Mouse (Mus musculus) kidney, embryonic 16.5 days (tissue): ENCODE results near the gene Grin3b. TPM values are rescaled to one million over a fixed set of nuclear protein-coding genes. Genes with fewer than 3 reads are reported as not detected.

Source experiments
- ATAC-seq: fragments of 200-750 bp; cut with Nextera tagmentation; 2 replicates; pipeline ENCODE4 v1.8.0; 2017; ENCODE audit warnings: moderate TSS enrichment; ENCODE audit not compliant: low FRiP score, low TSS enrichment
- H3K27ac ChIP-seq: fragments of 300-500 bp; sonication (generic); 2 replicates; pipeline ENCODE4 v1.5.1; 2014; ENCODE audit warnings: low read length
- H3K27me3 ChIP-seq: fragments of 300-500 bp; sonication (generic); 2 replicates; pipeline ENCODE4 v1.6.1; 2014; ENCODE audit warnings: low read length, control low read depth, mixed read lengths; ENCODE audit not compliant: insufficient read depth
- H3K36me3 ChIP-seq: fragments of 300-500 bp; sonication (generic); 2 replicates; pipeline ENCODE4 v1.6.1; 2014; ENCODE audit warnings: low read length, control low read depth, mixed read lengths; ENCODE audit not compliant: insufficient read depth
- H3K4me1 ChIP-seq: fragments of 300-500 bp; sonication (generic); 2 replicates; pipeline ENCODE4 v1.6.1; 2014; ENCODE audit warnings: low read length, control low read depth, mixed read lengths; ENCODE audit not compliant: insufficient read depth
- H3K4me2 ChIP-seq: fragments of 300-500 bp; sonication (generic); replicated peaks from 2 replicates; pipeline ENCODE4 v1.6.1; 2014; ENCODE audit warnings: low read depth, low read length
- H3K4me3 ChIP-seq: fragments of 300-500 bp; sonication (generic); 2 replicates; pipeline ENCODE4 v1.5.1; 2014; ENCODE audit warnings: mild to moderate bottlenecking, low read length
- H3K9ac ChIP-seq: fragments of 300-500 bp; sonication (generic); replicated peaks from 2 replicates; pipeline ENCODE4 v1.6.1; 2014; ENCODE audit warnings: low read length
- H3K9me3 ChIP-seq: fragments of 300-500 bp; sonication (generic); 2 replicates; pipeline ENCODE4 v1.6.1; 2016; ENCODE audit warnings: low read length, control low read depth
- WGBS: fragments of 180-500 bp; shearing (Covaris S2); extraction: QIAGEN DNeasy Blood & Tissue Kit; methylation state at CpG from one replicate; pipeline ENCODE4 v1.1.7; 2014; 5-methylcytosine and 5-hydroxymethylcytosine counted together
- polyA plus RNA-seq: library from polyadenylated mRNA; unstranded; fragments of >200 nt; fragmentation: Nextera tagmentation; extraction: Ambion mirVana; gene quantifications from 2 replicates; pipeline ENCODE4 v1.2.1, GENCODE M21; 2015

The Grin3b gene
- polyA plus RNA-seq, 1 experiment from 2014 or later, result 0.54 TPM

DNA sequence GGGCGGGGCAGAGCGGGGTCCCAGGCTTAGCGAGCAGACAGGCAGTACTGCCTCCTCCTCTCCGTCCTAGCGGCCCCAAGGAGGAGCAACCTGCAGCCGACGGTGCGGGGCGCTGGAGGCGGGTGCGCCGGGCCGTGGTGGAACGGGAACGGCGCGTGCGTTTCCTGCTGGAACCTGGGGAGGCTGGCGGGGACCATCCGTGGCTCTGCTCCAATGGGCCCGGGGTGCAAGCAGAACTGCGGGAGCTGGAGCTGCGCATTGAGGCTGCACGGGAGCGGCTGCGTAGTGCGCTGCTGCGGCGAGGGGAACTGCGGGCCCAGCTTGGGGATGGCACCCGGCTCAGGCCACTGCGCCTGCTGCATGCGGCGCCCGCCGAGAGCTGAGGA lies 6.2 kb downstream of the Grin3b start:
- Histone ChIP-seq H3K27ac (no peak overlapping the region), H3K4me1 (peaks cover 12% of the 10 kb centered on the region), H3K4me3 (no peak overlapping the region), H3K4me2 (no peak overlapping the region), H3K9me3 (peaks cover 12% of the 10 kb centered on the region), H3K27me3 (peaks cover 8% of the 10 kb centered on the region; the same call in 1 of the 2 replicates), H3K9ac (no peak overlapping the region), H3K36me3 (peaks cover 48% of the 10 kb centered on the region)
- no peak for ATAC-seq
- 72% methylated on average over 25 of the region's 36 CpGs for WGBS

DNA sequence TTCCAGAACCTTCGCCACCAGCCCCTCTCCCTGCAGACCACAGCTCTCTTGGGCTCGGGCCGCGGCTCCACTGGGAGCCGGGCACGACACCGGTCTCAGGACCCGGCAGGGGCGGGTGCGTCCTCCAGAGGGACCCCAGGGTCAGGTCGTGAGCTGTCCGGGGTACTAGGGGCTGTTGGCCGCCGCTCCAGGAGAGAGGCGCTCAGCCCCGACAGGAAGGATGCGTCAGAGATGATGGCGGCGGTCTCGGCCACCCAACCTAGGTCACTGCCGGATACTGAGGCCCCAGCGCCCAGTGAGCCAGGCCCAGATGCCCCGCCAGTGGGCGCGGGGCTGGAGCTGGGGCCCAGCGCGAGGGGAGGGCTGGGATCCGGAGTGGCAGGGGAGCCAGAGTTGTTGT lies 6.8 kb downstream of the Grin3b start:
- WGBS, result 81% methylated on average over 25 of the region's 28 CpGs
- H3K4me2 ChIP-seq, result no peak overlapping the region

DNA sequence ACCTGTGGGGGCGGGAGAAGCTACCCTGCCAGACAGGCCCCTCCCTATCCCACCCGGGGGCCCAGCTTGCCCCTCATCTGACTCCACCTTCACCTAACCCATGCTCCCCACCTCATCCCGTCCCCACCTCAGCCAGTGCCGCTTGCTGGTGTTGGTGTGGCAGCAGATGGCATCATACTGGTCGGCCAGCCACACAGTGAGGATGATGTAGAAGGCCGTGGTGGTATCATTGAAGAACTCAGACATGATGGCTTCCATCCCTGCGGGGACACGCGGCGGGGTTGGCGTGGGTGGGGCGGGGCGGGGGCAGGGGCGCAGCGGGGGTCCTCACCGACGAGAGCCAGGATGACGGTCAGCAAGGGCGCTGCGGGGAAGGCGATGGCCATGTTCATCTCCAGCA lies 7.5 kb downstream of the Grin3b start:
- Histone ChIP-seq H3K27ac (no peak overlapping the region), H3K27me3 (no peaks in the 10 kb centered on the region), H3K9ac (no peak overlapping the region), H3K4me2 (no peak overlapping the region), H3K9me3 (peaks cover 12% of the 10 kb centered on the region), H3K4me3 (no peak overlapping the region), H3K36me3 (peaks cover 48% of the 10 kb centered on the region), H3K4me1 (peaks cover 16% of the 10 kb centered on the region)
- ATAC-seq, result no peak
- WGBS, result 93% methylated on average over 21 of the region's 21 CpGs

More for the DNA sequence above, 6.8 kb downstream of the Grin3b start:
- ATAC-seq, result no peak
- Histone ChIP-seq H3K27ac (no peak overlapping the region), H3K4me3 (no peak overlapping the region), H3K9me3 (peaks cover 12% of the 10 kb centered on the region), H3K27me3 (0 out of 2 replicates have a peak, but pooled peaks cover 4% of the 10 kb centered on the region), H3K9ac (no peak overlapping the region), H3K36me3 (peaks cover 48% of the 10 kb centered on the region), H3K4me1 (peaks cover 14% of the 10 kb centered on the region)

DNA sequence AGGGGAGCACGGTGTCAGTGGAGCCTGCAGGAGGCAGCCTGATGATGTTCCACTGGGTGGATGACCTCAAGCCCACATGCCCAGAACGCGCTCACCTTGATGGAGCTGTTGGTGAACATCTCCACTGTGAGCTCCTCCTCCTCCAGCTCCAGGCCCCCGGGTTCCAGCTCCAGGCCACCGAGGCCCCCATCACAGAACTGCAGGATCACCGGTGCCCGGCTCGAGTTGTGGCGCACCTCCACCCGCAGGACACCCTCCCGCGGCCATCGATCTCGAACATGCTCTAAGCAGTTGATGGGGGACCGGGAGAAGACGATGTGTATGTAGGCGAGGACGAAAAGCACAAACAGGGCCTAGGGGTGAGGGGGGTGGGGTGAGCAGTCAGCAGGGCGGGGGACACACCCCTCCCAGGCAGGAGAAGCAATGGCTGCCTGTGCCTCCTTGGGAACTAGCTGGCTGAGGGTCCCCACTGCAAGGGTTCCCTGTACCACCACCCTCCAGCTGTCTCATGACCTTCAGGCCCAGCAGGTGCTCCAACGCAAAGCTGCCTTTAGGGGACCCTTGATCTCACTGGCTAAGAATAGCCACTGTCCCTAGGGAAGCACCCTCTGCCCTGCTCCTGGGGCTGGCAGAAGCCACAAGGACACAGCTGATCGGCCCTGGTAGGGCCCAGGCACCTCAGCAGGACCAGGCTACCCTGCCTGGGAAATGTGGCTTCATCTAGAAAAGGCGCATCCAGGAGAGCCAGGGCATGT lies 9.1 kb downstream of the Grin3b start:
- H3K27me3 ChIP-seq, result no peaks in the 10 kb centered on the region
- H3K36me3 ChIP-seq, result peaks cover 45% of the 10 kb centered on the region
- 94% methylated on average over 22 of the region's 22 CpGs for WGBS
- H3K4me2 ChIP-seq, result no peak overlapping the region
- peaks cover 21% of the 10 kb centered on the region for H3K4me1 ChIP-seq
- H3K4me3 ChIP-seq, result no peak overlapping the region
- no peak overlapping the region for H3K9ac ChIP-seq
- no peak for ATAC-seq
- peaks cover 12% of the 10 kb centered on the region for H3K9me3 ChIP-seq
- no peak overlapping the region for H3K27ac ChIP-seq

DNA sequence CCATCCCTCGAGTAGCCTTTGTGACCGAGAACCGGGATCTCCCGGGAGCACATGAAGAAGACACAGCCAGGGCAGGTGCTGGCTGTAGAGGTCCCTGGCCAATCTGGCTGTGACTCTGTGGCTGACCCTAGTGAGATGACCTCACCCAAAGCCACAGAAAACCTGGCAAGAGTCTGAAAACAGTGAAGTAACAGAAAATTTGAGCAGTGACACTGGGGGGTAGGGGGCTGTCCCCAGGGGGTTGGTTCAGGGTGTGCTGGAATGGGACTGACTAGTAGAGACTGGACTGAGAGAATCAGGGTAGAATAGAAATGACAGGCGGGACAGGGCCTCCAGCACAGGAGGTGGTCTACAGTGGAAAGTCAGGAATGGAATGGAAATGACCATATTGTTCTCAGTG lies 12.7 kb downstream of the Grin3b start:
- Histone ChIP-seq H3K36me3 (peaks cover 13% of the 10 kb centered on the region), H3K4me1 (peaks cover 45% of the 10 kb centered on the region), H3K27me3 (no peaks in the 10 kb centered on the region), H3K4me3 (peak overlapping the region; percentile 81), H3K9ac (peak overlapping the region; percentile 89), H3K9me3 (no peaks in the 10 kb centered on the region), H3K27ac (peak overlapping the region; percentile 96; the same call in 1 of the 2 replicates), H3K4me2 (peak overlapping the region; percentile 95)
- ATAC-seq, result no peak
- WGBS, result 72% methylated on average over 5 of the region's 5 CpGs

DNA sequence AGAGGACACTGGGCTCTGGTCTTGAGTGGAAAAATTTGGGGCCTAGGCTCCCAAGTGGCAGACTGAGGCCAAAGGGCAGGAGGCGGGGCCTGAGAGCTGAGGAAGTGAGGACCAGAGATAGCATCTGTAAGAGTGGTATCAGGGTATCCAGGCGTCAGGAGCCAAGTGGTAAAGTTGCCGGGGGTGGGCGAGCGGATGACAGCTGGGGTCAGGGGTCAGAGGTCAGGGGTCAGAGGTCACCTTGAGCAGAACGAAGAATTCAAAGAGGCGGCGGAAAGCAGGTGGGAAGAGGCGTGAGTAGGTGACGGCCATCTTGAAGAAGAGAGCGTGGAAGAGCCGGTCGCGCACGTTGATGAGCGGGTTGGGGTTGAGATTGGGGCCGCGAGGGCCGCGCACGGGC lies 13.2 kb downstream of the Grin3b start:
- Histone ChIP-seq H3K27ac (peak overlapping the region; percentile 96), H3K9ac (peak overlapping the region; percentile 89), H3K4me3 (peak overlapping the region; percentile 81), H3K36me3 (peaks cover 8% of the 10 kb centered on the region), H3K9me3 (no peaks in the 10 kb centered on the region), H3K4me1 (peaks cover 46% of the 10 kb centered on the region), H3K27me3 (no peaks in the 10 kb centered on the region), H3K4me2 (peak overlapping the region; percentile 95)
- no peak for ATAC-seq
- WGBS, result under 1% methylated on average over 20 of the region's 21 CpGs

DNA sequence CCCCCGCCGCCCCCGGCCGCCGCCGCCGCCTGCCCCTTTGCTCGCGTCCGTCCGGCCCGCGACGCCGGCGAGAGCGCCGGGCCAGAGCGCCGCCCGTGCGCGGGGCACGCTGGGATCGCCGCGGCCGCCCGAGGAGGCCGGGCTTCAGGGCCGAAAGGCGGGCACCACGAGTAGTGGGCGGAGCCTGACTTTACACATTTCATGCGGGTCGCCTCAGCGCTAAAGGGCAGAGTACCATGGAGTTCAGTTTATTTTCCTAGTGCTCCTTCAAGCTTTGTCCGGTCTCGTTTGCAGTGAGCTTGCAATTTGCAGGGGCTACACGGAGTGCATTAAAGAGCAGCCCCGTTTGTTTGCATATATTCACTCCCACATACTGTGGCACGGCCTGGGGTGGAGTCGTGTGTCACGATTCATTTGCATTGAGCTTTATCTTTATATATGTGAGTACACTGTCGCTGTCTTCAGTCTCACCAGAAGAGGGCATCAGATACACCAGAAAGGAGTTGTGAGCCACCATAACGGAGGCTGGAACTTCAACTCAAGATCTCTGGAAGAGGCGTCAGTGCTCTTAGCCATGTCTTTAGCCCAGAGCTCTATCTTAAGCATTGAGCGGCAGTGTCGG lies 13.8 kb downstream of the Grin3b start, which contains the start of gene Tmem259:
TSS of gene Tmem259 (minus strand) at position 136 of the 622 bp plus-strand sequence.
- Histone ChIP-seq H3K27me3 (no peaks in the 10 kb centered on the region), H3K4me1 (peaks cover 52% of the 10 kb centered on the region), H3K9ac (peak within 1 kb of the TSS; percentile 89), H3K9me3 (no peaks in the 10 kb centered on the region), H3K4me3 (peak within 1 kb of the TSS; percentile 81), H3K27ac (peak within 1 kb of the TSS; percentile 96), H3K4me2 (peak within 1 kb of the TSS; percentile 95), H3K36me3 (peaks cover 2% of the 10 kb centered on the region; the same call in 1 of the 2 replicates)
- WGBS, result 0% methylated on average over 46 of the region's 49 CpGs
- peak; percentile 80 for ATAC-seq

DNA sequence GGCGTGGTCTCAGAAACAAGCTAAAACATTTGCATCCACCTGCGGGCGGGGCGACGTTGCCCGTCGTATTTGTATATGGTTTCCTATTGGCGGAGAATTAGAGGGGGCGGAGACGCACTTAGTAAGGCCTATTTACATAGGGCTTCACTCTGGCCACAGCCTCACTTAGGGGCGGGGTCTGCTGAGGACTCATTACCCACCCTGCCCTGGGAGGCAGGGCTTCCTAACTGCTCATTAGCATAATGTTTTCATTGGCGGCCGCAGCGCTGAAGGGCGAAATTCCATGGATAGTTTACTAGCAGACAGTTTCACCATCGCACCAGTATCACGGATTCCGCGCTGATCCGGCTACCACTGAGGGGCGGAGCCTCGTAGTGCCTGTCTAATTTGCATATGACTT lies 14.4 kb downstream of the Grin3b start:
- H3K9ac ChIP-seq, result peak overlapping the region; percentile 89
- peak overlapping the region; percentile 95 for H3K4me2 ChIP-seq
- no peaks in the 10 kb centered on the region for H3K9me3 ChIP-seq
- ATAC-seq, result peak; percentile 93
- WGBS, result 0% methylated on average over 22 of the region's 22 CpGs
- no peaks in the 10 kb centered on the region for H3K36me3 ChIP-seq
- peaks cover 58% of the 10 kb centered on the region for H3K4me1 ChIP-seq
- H3K27ac ChIP-seq, result peak overlapping the region; percentile 96
- H3K4me3 ChIP-seq, result peak overlapping the region; percentile 81
- no peaks in the 10 kb centered on the region for H3K27me3 ChIP-seq

DNA sequence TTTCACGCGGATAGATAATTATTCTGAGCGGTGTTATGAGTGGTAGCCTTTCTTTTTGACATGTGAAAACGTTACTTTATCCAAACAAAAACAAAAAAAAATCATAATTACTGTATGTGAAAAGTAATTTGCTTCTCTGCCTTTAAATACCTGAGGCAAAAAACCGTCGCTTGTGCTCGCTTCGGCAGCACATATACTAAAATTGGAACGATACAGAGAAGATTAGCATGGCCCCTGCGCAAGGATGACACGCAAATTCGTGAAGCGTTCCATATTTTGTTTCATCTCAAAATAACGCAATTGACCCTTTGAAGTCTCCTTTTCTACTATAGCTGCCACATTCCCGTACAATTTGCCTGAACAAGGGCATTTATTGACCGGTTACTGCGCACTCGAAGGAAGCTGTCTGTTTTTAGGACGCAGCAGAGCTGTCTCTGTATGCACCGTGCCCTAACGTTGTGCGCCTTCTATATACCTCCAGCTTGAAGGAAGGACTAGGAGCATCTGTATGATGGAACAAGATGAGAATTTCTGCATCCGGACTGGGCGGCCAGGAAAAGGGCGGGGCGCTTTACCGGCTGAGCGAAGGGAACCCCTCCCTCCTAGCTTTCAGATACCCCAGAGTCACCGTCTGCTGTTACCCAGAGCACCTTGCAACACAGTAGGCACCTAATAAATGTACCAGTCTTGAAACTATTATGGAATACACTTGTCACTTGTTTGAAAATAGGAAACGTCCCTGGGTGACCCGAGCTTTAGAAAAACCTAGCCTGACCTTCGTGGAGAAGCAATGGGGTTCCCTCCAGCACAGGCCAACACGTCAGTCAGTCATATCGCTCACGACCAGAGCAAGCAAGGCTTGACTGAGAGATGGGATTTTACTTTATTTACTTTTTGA lies 15.1 kb downstream of the Grin3b start:
- Histone ChIP-seq H3K27me3 (no peaks in the 10 kb centered on the region), H3K4me1 (peaks cover 59% of the 10 kb centered on the region), H3K9ac (peak overlapping the region; percentile 89), H3K4me2 (peak overlapping the region; percentile 95), H3K4me3 (peak overlapping the region; percentile 81), H3K27ac (peak overlapping the region; percentile 96), H3K36me3 (no peaks in the 10 kb centered on the region), H3K9me3 (no peaks in the 10 kb centered on the region)
- ATAC-seq, result no peak
- whole genome bisulfite sequencing, result 2% methylated on average over 35 of the region's 35 CpGs
